Mouse (Mus musculus) kidney, adult 2 months (tissue): ENCODE measurements around the gene Naa50.

Source experiments
- CTCF ChIP-seq: fragments of 200-500 bp; conservative IDR thresholded peaks from 2 replicates; pipeline ENCODE4 v1.5.1; 2011; ENCODE audit warnings: low read depth, mild to moderate bottlenecking, control low read depth, low read length, moderate library complexity, mixed read lengths; ENCODE audit not compliant: insufficient read depth, insufficient read length
- POLR2A ChIP-seq: fragments of 200-500 bp; IDR thresholded peaks from one replicate; pipeline ENCODE4 v1.6.1; 2011; ENCODE audit warnings: low read depth, low read length, control low read depth

DNA sequence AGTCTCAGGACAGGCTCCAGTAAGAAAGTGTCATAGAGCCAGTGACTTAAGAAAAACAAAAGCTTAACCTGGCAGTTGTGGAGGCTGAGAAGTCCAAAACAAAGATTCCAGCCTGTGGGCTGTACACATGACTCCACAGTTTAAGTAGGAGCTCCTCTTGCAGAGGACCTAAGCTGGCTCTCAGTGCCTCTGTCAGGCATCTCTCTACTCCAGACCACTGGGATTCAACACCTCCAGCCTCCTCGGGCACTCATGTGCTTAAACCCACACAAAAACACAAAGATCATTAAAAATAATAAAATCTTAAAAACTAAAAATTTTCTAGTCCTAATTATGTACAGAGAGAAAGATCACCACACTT, 71.4 kb downstream of the Naa50 start:
- TF ChIP-seq CTCF (no peak), POLR2A (no peak)
